Mouse (Mus musculus) kidney, embryonic 14.5 days (tissue): ENCODE data around the gene Ctnnd2. TPM values are rescaled to one million over a fixed set of nuclear protein-coding genes. Genes with fewer than 3 reads are reported as not detected.

ENCODE experiments used
- ATAC-seq: fragments of 200-750 bp; cut with Nextera tagmentation; 2 replicates; pipeline ENCODE4 v1.8.0; 2017; ENCODE audit warnings: moderate number of reproducible peaks, mild to moderate bottlenecking, moderate TSS enrichment, moderate library complexity; ENCODE audit not compliant: low FRiP score, low TSS enrichment
- H3K27ac ChIP-seq: fragments of 300-500 bp; sonication (generic); 2 replicates; pipeline ENCODE4 v1.5.1; 2014; ENCODE audit warnings: low read depth, mild to moderate bottlenecking, low read length, moderate library complexity, mixed read lengths
- H3K27me3 ChIP-seq: fragments of 300-500 bp; sonication (generic); 2 replicates; pipeline ENCODE4 v1.6.1; 2014; ENCODE audit warnings: mild to moderate bottlenecking, low read length; ENCODE audit not compliant: control insufficient read depth, insufficient read depth
- H3K36me3 ChIP-seq: fragments of 300-500 bp; sonication (generic); 2 replicates; pipeline ENCODE4 v1.6.1; 2014; ENCODE audit warnings: low read length, mixed read lengths; ENCODE audit not compliant: control insufficient read depth, insufficient read depth
- H3K4me1 ChIP-seq: fragments of 300-500 bp; sonication (generic); 2 replicates; pipeline ENCODE4 v1.6.1; 2014; ENCODE audit warnings: low read length, mixed read lengths; ENCODE audit not compliant: control insufficient read depth, insufficient read depth
- H3K4me2 ChIP-seq: fragments of 300-500 bp; sonication (generic); replicated peaks from 2 replicates; pipeline ENCODE4 v1.6.1; 2014; ENCODE audit warnings: low read depth, mild to moderate bottlenecking, low read length
- H3K4me3 ChIP-seq: fragments of 300-500 bp; sonication (generic); 2 replicates; pipeline ENCODE4 v1.5.1; 2014; ENCODE audit warnings: mild to moderate bottlenecking, low read length
- H3K9ac ChIP-seq: fragments of 300-500 bp; sonication (generic); 2 replicates; pipeline ENCODE4 v1.6.1; 2014; ENCODE audit warnings: low read depth, mild to moderate bottlenecking, low read length, moderate library complexity
- H3K9me3 ChIP-seq: fragments of 300-500 bp; sonication (generic); 2 replicates; pipeline ENCODE4 v1.6.1; 2016; ENCODE audit warnings: low read length; ENCODE audit not compliant: control insufficient read depth
- WGBS: fragments of 180-500 bp; shearing (Covaris S2); extraction: QIAGEN DNeasy Blood & Tissue Kit; methylation state at CpG from one replicate; pipeline ENCODE4 v1.1.7; 2014; 5-methylcytosine and 5-hydroxymethylcytosine counted together
- polyA plus RNA-seq: library from polyadenylated mRNA; unstranded; fragments of >200 nt; fragmentation: Nextera tagmentation; extraction: Ambion mirVana; gene quantifications from 2 replicates; pipeline ENCODE4 v1.2.1, GENCODE M21; 2014

The Ctnnd2 gene
- polyA plus RNA-seq, 1 experiment from 2014 or later = 4.6 TPM

DNA sequence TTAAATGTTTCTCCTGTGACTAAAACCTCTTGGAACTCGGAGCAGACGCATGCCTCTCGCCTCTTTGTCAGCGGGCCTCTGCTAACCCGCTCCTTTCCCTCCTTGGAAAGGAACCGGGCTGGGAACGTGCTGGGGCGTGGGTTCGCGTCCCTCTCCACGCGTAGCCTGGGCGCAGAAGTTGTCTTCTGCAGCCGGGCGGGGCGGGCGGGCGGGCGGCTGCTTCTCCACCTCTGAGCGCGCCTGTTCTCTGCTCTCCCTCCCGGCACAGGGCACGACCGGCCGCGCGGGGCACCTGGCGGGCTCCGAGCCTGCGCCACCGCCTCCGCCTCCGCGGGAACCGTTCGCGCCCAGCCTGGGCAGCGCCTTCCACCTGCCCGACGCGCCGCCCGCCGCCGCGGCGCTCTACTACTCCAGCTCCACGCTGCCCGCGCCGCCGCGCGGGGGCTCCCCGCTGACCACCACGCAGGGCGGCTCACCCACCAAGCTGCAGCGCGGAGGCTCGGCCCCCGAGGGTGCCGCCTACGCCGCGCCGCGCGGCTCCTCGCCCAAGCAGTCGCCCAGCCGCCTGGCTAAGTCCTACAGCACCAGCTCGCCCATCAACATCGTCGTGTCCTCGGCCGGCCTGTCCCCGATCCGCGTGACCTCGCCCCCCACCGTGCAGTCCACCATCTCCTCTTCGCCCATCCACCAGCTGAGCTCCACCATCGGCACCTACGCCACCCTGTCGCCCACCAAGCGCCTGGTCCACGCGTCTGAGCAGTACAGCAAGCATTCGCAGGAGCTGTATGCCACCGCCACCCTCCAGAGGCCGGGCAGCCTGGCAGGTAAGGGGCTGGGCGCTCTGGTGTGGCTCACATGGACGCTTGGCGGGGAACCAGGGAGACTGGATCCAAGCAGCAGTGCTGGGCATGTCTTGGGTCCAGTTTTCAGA, 474.4 kb downstream of the Ctnnd2 start:
- Histone ChIP-seq H3K27ac (no peak overlapping the region), H3K27me3 (peaks cover 20% of the 10 kb centered on the region), H3K9ac (peak overlapping the region; percentile 47; the same call in 1 of the 2 replicates), H3K4me1 (no peaks in the 10 kb centered on the region), H3K4me2 (peak overlapping the region; percentile 97), H3K9me3 (no peaks in the 10 kb centered on the region), H3K4me3 (peak overlapping the region; percentile 54), H3K36me3 (no peaks in the 10 kb centered on the region)
- ATAC-seq = peak; percentile 84
- WGBS = under 1% methylated on average over 78 of the region's 94 CpGs

DNA sequence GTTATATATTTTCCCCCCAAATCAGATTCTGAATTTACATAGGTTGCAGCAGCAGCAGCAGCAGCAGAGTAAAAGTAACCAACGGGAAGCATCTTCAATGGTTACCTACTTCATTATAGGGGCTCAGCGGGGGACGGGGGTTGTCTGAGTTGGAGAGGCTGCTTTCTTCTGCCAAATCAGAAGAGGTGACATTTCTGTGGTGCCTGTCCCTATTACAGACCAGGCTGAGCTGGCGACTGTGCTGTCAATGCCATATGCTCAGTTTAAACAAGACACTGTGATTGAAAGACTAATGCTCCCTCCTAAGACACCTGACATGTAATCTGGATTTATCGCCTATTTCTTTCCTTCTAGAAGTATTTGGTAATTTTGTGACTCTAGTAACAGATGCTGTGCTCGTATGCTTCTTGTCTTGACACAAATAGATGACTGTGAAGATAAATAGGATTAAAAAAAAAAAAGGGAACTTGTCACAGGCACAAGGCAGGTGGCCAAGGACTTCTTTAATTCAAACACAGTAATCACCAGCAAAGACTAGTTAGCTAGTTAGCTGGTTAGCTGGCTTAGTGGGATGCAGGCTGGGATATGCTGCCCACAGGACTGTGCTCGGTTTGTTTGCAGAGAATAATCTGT, 475.4 kb downstream of the Ctnnd2 start:
- Histone ChIP-seq H3K27me3 (peaks cover 20% of the 10 kb centered on the region), H3K9me3 (no peaks in the 10 kb centered on the region), H3K4me2 (peak overlapping the region; percentile 97), H3K9ac (no peak overlapping the region), H3K4me1 (no peaks in the 10 kb centered on the region), H3K36me3 (no peaks in the 10 kb centered on the region), H3K4me3 (peak overlapping the region; percentile 54; the same call in 1 of the 2 replicates), H3K27ac (no peak overlapping the region)
- 46% methylated on average over 7 of the region's 7 CpGs for WGBS
- no peak for ATAC-seq

GRCm38 (mm10) chr15:30649964-30650363, 477.6 kb downstream of the Ctnnd2 start:
- Histone ChIP-seq H3K9me3 (no peaks in the 10 kb centered on the region), H3K4me2 (no peak overlapping the region), H3K4me3 (no peak overlapping the region), H3K36me3 (no peaks in the 10 kb centered on the region), H3K27ac (no peak overlapping the region), H3K27me3 (peaks cover 20% of the 10 kb centered on the region), H3K4me1 (no peaks in the 10 kb centered on the region), H3K9ac (no peak overlapping the region)
- 77% methylated on average over 6 of the region's 6 CpGs for WGBS
- no peak for ATAC-seq

- 68% methylated on average over 9 of the region's 9 CpGs for WGBS
Observed at GRCm38 (mm10) chr15:30655433-30655832, 483.0 kb downstream of the Ctnnd2 start.

DNA sequence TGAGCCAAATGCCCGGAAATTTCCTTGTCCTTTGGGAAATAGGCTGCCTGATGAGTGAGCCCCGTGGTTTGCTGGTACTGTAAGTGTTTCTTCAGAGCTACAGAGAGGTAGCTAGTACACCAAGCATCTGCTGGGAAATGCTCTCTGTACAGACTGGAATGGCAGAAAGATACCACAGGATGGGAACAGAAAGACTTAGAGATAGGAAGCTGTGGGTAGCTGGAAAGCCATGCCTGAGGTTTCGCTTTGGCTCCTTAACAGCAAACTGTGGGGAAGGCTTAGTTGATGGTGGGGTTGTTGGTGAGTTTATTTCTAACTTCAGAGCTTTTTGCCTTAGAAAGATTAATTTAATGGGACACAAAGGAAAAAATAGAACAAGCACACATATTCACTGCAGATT, 485.2 kb downstream of the Ctnnd2 start:
- Histone ChIP-seq H3K27ac (no peak overlapping the region), H3K36me3 (no peaks in the 10 kb centered on the region), H3K9me3 (no peaks in the 10 kb centered on the region), H3K4me1 (no peaks in the 10 kb centered on the region), H3K4me2 (no peak overlapping the region), H3K27me3 (no peaks in the 10 kb centered on the region), H3K9ac (no peak overlapping the region), H3K4me3 (no peak overlapping the region)
- WGBS = 88% methylated on average over 3 of the region's 3 CpGs
- ATAC-seq = no peak

More at GRCm38 (mm10) chr15:30655433-30655832, 483.0 kb downstream of the Ctnnd2 start:
- Histone ChIP-seq H3K36me3 (no peaks in the 10 kb centered on the region), H3K4me2 (no peak overlapping the region), H3K9ac (no peak overlapping the region), H3K27ac (no peak overlapping the region), H3K27me3 (no peaks in the 10 kb centered on the region), H3K9me3 (no peaks in the 10 kb centered on the region), H3K4me3 (no peak overlapping the region), H3K4me1 (no peaks in the 10 kb centered on the region)
- ATAC-seq = no peak

DNA sequence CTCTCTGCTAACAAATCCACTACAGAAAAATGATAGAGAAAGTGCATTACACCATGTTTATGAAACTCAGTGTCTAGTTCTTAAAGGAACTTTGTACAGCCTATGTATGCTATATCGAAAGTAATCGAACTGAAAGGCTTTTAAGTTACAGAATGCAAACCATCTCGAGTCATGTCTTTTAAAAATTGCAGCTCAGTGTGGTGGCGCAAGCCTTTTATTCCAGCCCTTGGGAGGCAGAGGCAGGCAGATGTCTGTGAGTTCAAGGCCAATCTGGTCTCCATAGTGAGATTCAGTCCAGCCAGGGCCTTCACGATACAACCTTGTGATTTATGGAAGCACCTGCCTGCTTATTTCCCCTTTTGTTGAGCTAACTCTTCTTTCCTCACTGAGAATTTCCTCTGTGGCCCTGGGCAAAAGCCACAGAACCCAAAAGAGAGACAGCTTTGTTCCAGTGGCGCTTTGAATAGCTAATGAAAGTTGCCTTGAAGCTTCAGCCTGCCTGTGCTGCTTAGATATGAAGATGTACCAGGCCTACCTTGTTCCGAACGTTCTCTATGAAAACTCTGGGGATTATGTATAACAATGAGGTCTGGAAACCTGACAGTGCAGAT, 488.3 kb downstream of the Ctnnd2 start:
- Histone ChIP-seq H3K9ac (no peak overlapping the region), H3K27ac (no peak overlapping the region), H3K4me2 (no peak overlapping the region), H3K4me1 (no peaks in the 10 kb centered on the region), H3K9me3 (no peaks in the 10 kb centered on the region), H3K36me3 (no peaks in the 10 kb centered on the region), H3K27me3 (no peaks in the 10 kb centered on the region), H3K4me3 (no peak overlapping the region)
- ATAC-seq = no peak
- WGBS = 83% methylated on average over 8 of the region's 8 CpGs

DNA sequence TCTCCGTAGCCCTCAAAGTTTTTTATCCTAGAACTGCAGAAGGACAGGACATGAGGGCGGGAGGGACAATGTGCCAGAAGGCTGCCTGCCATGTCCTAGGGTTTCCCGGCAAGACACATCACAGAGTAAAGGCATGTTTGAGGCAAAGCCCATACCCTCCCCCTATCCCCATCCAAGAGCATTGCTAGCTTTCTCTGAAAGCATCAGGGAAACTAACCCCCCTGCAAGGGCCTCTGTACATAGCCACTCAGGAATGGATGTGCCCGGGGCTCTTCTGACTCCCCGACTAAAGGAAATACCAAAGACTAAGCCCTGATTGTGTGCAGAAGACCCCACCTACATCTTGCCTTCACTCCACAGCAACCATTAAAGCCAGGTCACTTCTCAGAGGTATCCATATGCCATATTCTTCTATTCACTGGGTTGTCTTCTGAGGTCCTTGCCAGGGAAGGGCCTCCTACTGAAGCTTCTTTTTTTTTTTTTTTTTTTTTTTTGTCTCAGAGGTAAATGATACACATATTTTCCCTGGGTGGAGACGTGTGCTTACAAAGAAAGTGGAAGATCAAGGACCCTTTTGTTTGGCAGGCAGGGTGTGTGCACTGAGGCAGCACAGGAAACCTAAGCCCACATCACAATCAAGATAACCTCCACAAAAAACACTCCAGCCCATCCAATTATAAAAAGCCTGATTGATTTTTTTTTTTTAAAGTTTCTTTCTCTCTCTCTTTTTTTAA, 489.5 kb downstream of the Ctnnd2 start:
- Histone ChIP-seq H3K9me3 (no peaks in the 10 kb centered on the region), H3K27me3 (no peaks in the 10 kb centered on the region), H3K4me1 (no peaks in the 10 kb centered on the region), H3K36me3 (no peaks in the 10 kb centered on the region), H3K9ac (no peak overlapping the region), H3K4me2 (no peak overlapping the region), H3K4me3 (no peak overlapping the region), H3K27ac (no peak overlapping the region; the same call in 1 of the 2 replicates)
- peak; percentile 24; the same call in 1 of the 2 replicates for ATAC-seq
- WGBS = 65% methylated on average over 6 of the region's 6 CpGs

GRCm38 (mm10) chr15:30667819-30668587, 495.6 kb downstream of the Ctnnd2 start:
- ATAC-seq = no peak
- no peak overlapping the region for H3K27ac ChIP-seq
- H3K9me3 ChIP-seq = no peaks in the 10 kb centered on the region
- no peaks in the 10 kb centered on the region for H3K27me3 ChIP-seq
- H3K4me2 ChIP-seq = no peak overlapping the region
- WGBS = 75% methylated on average over 7 of the region's 7 CpGs
- no peak overlapping the region for H3K9ac ChIP-seq
- H3K4me3 ChIP-seq = no peak overlapping the region
- H3K36me3 ChIP-seq = no peaks in the 10 kb centered on the region
- no peaks in the 10 kb centered on the region for H3K4me1 ChIP-seq
